ENCODE assay signal across 8 mouse cellular contexts in the genomic region with DNA sequence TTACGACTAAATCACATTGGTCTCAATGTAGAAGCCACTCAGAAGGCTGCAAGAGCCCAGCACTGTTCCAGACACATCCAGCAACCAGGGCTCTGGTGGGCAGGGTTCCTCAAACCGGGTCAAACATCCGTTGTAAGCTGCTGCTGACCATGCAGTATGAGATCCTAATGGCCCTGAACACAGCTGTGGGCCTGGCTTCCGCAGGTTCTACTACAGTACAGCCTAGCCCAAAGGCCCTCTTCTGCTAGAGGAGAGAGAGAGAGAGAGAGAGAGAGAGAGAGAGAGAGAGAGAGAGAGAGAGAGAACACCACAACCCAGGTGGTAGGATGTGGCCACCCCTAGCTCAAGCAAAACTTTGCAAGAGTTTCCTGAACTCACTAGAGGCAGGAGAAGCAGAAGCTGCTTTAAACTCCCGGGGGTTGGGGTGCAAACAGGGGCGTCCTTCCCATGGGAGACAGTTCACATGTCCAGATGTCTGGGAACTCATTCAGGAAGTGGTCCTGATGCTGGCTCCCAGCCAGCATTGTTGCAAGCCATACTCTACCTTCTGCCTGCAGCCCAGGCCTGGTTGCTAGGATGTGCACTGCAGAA. TPM values are rescaled to one million over a fixed set of nuclear protein-coding genes. Genes with fewer than 3 reads are reported as not detected.
DNase-seq lines count a peak whose midpoint lies in the region; ATAC-seq and TF ChIP-seq lines count a peak whose summit lies in the region.
"Had no signal": no experiment of that assay in that cellular context is flagged by ENCODE, and none has a peak within 500 bp of the region (broad histone marks: within the 10 kb centered on the region; RNA-seq: fewer than 3 reads in every experiment).

No protein-coding gene starts in this region.

- H3K4me3 ChIP-seq in lung, embryonic 15.5 days: no peak overlapping the region
- H3K4me3 ChIP-seq in thymus, adult 2 months (ENCODE audit: control insufficient read depth, insufficient read depth, low read length): no peak overlapping the region
- no peak overlapping the region for H3K4me3 ChIP-seq in hindbrain, embryonic 16.5 days (ENCODE audit: low read length)

- no peaks in the 10 kb centered on the region for H3K9me3 ChIP-seq in lung, embryonic 15.5 days
- no peaks in the 10 kb centered on the region for H3K9me3 ChIP-seq in hindbrain, embryonic 16.5 days (ENCODE audit: control insufficient read depth, low read length)

- no peak overlapping the region for H3K4me2 ChIP-seq in lung, embryonic 15.5 days
- no peak overlapping the region for H3K4me2 ChIP-seq in hindbrain, embryonic 16.5 days (ENCODE audit: low read length)

- 0 out of 2 replicates have a peak overlapping the region, but pooled peaks have one; percentile 24 for H3K27ac ChIP-seq in lung, embryonic 15.5 days
- H3K27ac ChIP-seq in thymus, adult 2 months (ENCODE audit: control insufficient read depth, insufficient read depth, low read length): peak overlapping the region; percentile 99
- H3K27ac ChIP-seq in hindbrain, embryonic 16.5 days (ENCODE audit: low read depth, low read length): no peak overlapping the region

- no peak for ATAC-seq in lung, embryonic 15.5 days (ENCODE audit: borderline replicate concordance, extremely low read depth, low FRiP score, low TSS enrichment)
- no peak for ATAC-seq in hindbrain, embryonic 16.5 days

- no peak for DNase-seq in lung, postnatal 14 days
- DNase-seq in brain, embryonic 14.5 days (ENCODE audit: low read depth): peak; percentile 5
- DNase-seq in heart, postnatal 10 days: peak; percentile 37 to 43
- peak; percentile 57 for DNase-seq in thymus, adult 2 months
- no peak for DNase-seq in frontal cortex, adult 2 months (ENCODE audit: extremely low spot score in 1 of 2, low spot score in 1 of 2)
- DNase-seq: adrenal gland, adult 8-10 months had no signal

- WGBS in lung, embryonic 15.5 days: 48% methylated on average over 6 of the region's 6 CpGs
- WGBS in thymus, adult 2 months: 2% methylated on average over 6 of the region's 6 CpGs
- 52% methylated on average over 6 of the region's 6 CpGs for WGBS in hindbrain, embryonic 16.5 days

- peaks cover 5% of the 10 kb centered on the region; the same call in 1 of the 2 replicates for H3K4me1 ChIP-seq in lung, embryonic 15.5 days
- H3K4me1 ChIP-seq in thymus, adult 2 months (replicated peaks; ENCODE audit: control insufficient read depth, insufficient read depth, low read length): peaks cover 36% of the 10 kb centered on the region
- H3K4me1 ChIP-seq in hindbrain, embryonic 16.5 days (ENCODE audit: control insufficient read depth, insufficient read depth, low read depth, low read length): no peaks in the 10 kb centered on the region

- no peak for TF ChIP-seq POLR2A in brain, embryonic 14.5 days (IDR thresholded peaks at IDR 0.05; ENCODE audit: borderline replicate concordance, extremely low read depth, insufficient read depth, insufficient read length, poor library complexity, severe bottlenecking)
- TF ChIP-seq POLR2A in thymus, adult 2 months (IDR thresholded peaks at IDR 0.05; ENCODE audit: control insufficient read depth, extremely low read depth, insufficient read depth, low read length, poor library complexity): 0 out of 2 replicates have a peak, but pooled peaks have one; percentile 24

- no peaks in the 10 kb centered on the region for H3K27me3 ChIP-seq in lung, embryonic 15.5 days
- H3K27me3 ChIP-seq in thymus, adult 2 months (ENCODE audit: control insufficient read depth, insufficient read depth, low read length): no peaks in the 10 kb centered on the region
- H3K27me3 ChIP-seq in hindbrain, embryonic 16.5 days (replicated peaks; ENCODE audit: control insufficient read depth, insufficient read depth, low read length): no peaks in the 10 kb centered on the region

- no peaks in the 10 kb centered on the region for H3K36me3 ChIP-seq in lung, embryonic 15.5 days
- H3K36me3 ChIP-seq in thymus, adult 2 months (ENCODE audit: control insufficient read depth, insufficient read depth, low read length): no peaks in the 10 kb centered on the region
- no peaks in the 10 kb centered on the region for H3K36me3 ChIP-seq in hindbrain, embryonic 16.5 days (ENCODE audit: control insufficient read depth, insufficient read depth, low read length)

- H3K9ac ChIP-seq in lung, embryonic 15.5 days: no peak overlapping the region
- H3K9ac ChIP-seq in hindbrain, embryonic 16.5 days (ENCODE audit: low read depth, low read length): no peak overlapping the region

- no peak for TF ChIP-seq CTCF in brain, embryonic 14.5 days (IDR thresholded peaks at IDR 0.05; ENCODE audit: borderline replicate concordance, extremely low read depth, insufficient read depth, insufficient read length)
- no peak for TF ChIP-seq CTCF in thymus, adult 2 months (IDR thresholded peaks at IDR 0.05; ENCODE audit: borderline replicate concordance, control insufficient read depth, extremely low read depth, insufficient read depth, low read length, poor library complexity)

- intact Hi-C loops in heart, postnatal 10 days (cut with DNase I): loop anchor here (2.0 kb wide), 1 partner anchor 15 kb away; no protein-coding TSS in a partner anchor

RNA-seq across cellular contexts. Expression of a gene that starts 23.4 kb away (rescaled TPM):
- polyA plus RNA-seq in lung, embryonic 15.5 days (2015; fragmentation: Nextera tagmentation; extraction: Ambion mirVana): 29.6 and 33.5 TPM in 2 replicates
- 52.9 and 54.6 TPM in 2 replicates for polyA plus RNA-seq in brain, embryonic 14.5 days (2012; rRNA removed)
- total RNA-seq in heart, postnatal 10 days (2021): 10 to 100 TPM; 56.9 to 62.1 TPM
- polyA plus RNA-seq in thymus, adult 2 months (2012; rRNA removed): 182 and 189 TPM in 2 replicates
- 57.6 and 73.7 TPM in 2 replicates for polyA plus RNA-seq in frontal cortex, adult 2 months (2012; rRNA removed)
- polyA plus RNA-seq in hindbrain, embryonic 16.5 days (2015; fragmentation: Nextera tagmentation; extraction: Ambion mirVana): 40.4 and 42.8 TPM in 2 replicates

RNA-seq across cellular contexts. Expression of a gene that starts 26.2 kb away (rescaled TPM):
- 1.2 and 1.3 TPM in 2 replicates for polyA plus RNA-seq in lung, embryonic 15.5 days (2015; fragmentation: Nextera tagmentation; extraction: Ambion mirVana)
- 0.83 and 0.90 TPM in 2 replicates for polyA plus RNA-seq in brain, embryonic 14.5 days (2012; rRNA removed)
- total RNA-seq in heart, postnatal 10 days (2021): under 1 TPM; 0.37 to 0.41 TPM
- 1.9 and 2.0 TPM in 2 replicates for polyA plus RNA-seq in thymus, adult 2 months (2012; rRNA removed)
- 3.6 and 4.5 TPM in 2 replicates for polyA plus RNA-seq in frontal cortex, adult 2 months (2012; rRNA removed)
- polyA plus RNA-seq in hindbrain, embryonic 16.5 days (2015; fragmentation: Nextera tagmentation; extraction: Ambion mirVana): 1.7 TPM in 2 replicates

Comparison
In these comparisons a context has a peak if more than half of its experiments do, and no peak if none do; other contexts are left out.
1. DNase-seq: peak in brain, embryonic 14.5 days (single experiment), heart, postnatal 10 days (2 of 2) and thymus, adult 2 months (single experiment); none in lung, postnatal 14 days (single experiment) and frontal cortex, adult 2 months (0 of 2).